Comparison of ENCODE assay signal across 17 mouse cellular contexts in genomic region chr3:117001686-117002485, GRCm38 (mm10). TPM values are rescaled to one million over a fixed set of nuclear protein-coding genes. Genes with fewer than 3 reads are reported as not detected.
DNase-seq lines count a peak whose midpoint lies in the region; ATAC-seq lines count a peak whose summit lies in the region.
"Had no signal": no experiment of that assay in that cellular context is flagged by ENCODE, and none has a peak within 500 bp of the region (broad histone marks: within the 10 kb centered on the region; RNA-seq: fewer than 3 reads in every experiment).

No protein-coding gene starts in this region.

- no peak overlapping the region for H3K27ac ChIP-seq in midbrain, embryonic 11.5 days (ENCODE audit: low read depth, low read length)
- no peak overlapping the region for H3K27ac ChIP-seq in midbrain, embryonic 10.5 days (replicated peaks)
- 0 out of 2 replicates have a peak overlapping the region, but pooled peaks have one; percentile 5 for H3K27ac ChIP-seq in forebrain, embryonic 16.5 days (ENCODE audit: low read length)
- H3K27ac ChIP-seq in limb, embryonic 13.5 days: no peak overlapping the region
- 0 out of 2 replicates have a peak overlapping the region, but pooled peaks have one; percentile 19 for H3K27ac ChIP-seq in neural tube, embryonic 13.5 days (replicated peaks)
- no peak overlapping the region for H3K27ac ChIP-seq in intestine, embryonic 16.5 days (ENCODE audit: low read length)
- H3K27ac ChIP-seq: embryonic facial prominence, embryonic 12.5 days; lung, embryonic 15.5 days had no signal

- H3K9ac ChIP-seq in midbrain, embryonic 11.5 days (ENCODE audit: low read length): no peak overlapping the region
- no peak overlapping the region for H3K9ac ChIP-seq in forebrain, embryonic 16.5 days (replicated peaks; ENCODE audit: low read depth, low read length)
- no peak overlapping the region for H3K9ac ChIP-seq in limb, embryonic 13.5 days
- H3K9ac ChIP-seq in neural tube, embryonic 13.5 days: no peak overlapping the region
- H3K9ac ChIP-seq in intestine, embryonic 16.5 days (ENCODE audit: low read depth, low read length): no peak overlapping the region
- H3K9ac ChIP-seq: embryonic facial prominence, embryonic 12.5 days; lung, embryonic 15.5 days had no signal

- no peak for DNase-seq in midbrain, embryonic 11.5 days (ENCODE audit: low spot score, missing footprints)
- DNase-seq in midbrain, embryonic 10.5 days (ENCODE audit: low spot score): no peak
- DNase-seq in spleen, adult 12 weeks (ENCODE audit: low spot score): no peak
- no peak for DNase-seq in heart, postnatal 4 days
- DNase-seq: cerebellum, adult 9-11 months; heart, postnatal 36 days; layer of hippocampus, adult 9-11 months; liver had no signal

- no peak overlapping the region for H3K4me2 ChIP-seq in midbrain, embryonic 11.5 days
- H3K4me2 ChIP-seq in forebrain, embryonic 16.5 days (ENCODE audit: low read length): no peak overlapping the region
- H3K4me2 ChIP-seq in limb, embryonic 13.5 days (replicated peaks): no peak overlapping the region
- no peak overlapping the region for H3K4me2 ChIP-seq in neural tube, embryonic 13.5 days
- H3K4me2 ChIP-seq in intestine, embryonic 16.5 days (ENCODE audit: low read depth, low read length): no peak overlapping the region
- H3K4me2 ChIP-seq: embryonic facial prominence, embryonic 12.5 days; lung, embryonic 15.5 days had no signal

- H3K4me3 ChIP-seq in midbrain, embryonic 11.5 days (ENCODE audit: low read depth, low read length): no peak overlapping the region
- H3K4me3 ChIP-seq in midbrain, embryonic 10.5 days: no peak overlapping the region
- no peak overlapping the region for H3K4me3 ChIP-seq in forebrain, embryonic 16.5 days (replicated peaks; ENCODE audit: low read length)
- H3K4me3 ChIP-seq in limb, embryonic 13.5 days: no peak overlapping the region
- no peak overlapping the region for H3K4me3 ChIP-seq in neural tube, embryonic 13.5 days
- no peak overlapping the region for H3K4me3 ChIP-seq in intestine, embryonic 16.5 days (ENCODE audit: low read length)
- H3K4me3 ChIP-seq: embryonic facial prominence, embryonic 12.5 days; lung, embryonic 15.5 days had no signal

- 53% methylated on average over 9 of the region's 9 CpGs for WGBS in midbrain, embryonic 11.5 days
- 56% methylated on average over 9 of the region's 9 CpGs for WGBS in midbrain, embryonic 10.5 days
- 14% methylated on average over 9 of the region's 9 CpGs for WGBS in forebrain, embryonic 16.5 days
- WGBS in limb, embryonic 13.5 days: 37% methylated on average over 9 of the region's 9 CpGs
- 14% methylated on average over 9 of the region's 9 CpGs for WGBS in neural tube, embryonic 13.5 days
- 60% methylated on average over 9 of the region's 9 CpGs for WGBS in intestine, embryonic 16.5 days

- no peaks in the 10 kb centered on the region for H3K36me3 ChIP-seq in midbrain, embryonic 11.5 days (ENCODE audit: control insufficient read depth, insufficient read depth, low read length)
- no peaks in the 10 kb centered on the region for H3K36me3 ChIP-seq in midbrain, embryonic 10.5 days
- H3K36me3 ChIP-seq in forebrain, embryonic 16.5 days (ENCODE audit: control insufficient read depth, insufficient read depth): no peaks in the 10 kb centered on the region
- no peaks in the 10 kb centered on the region for H3K36me3 ChIP-seq in limb, embryonic 13.5 days
- no peaks in the 10 kb centered on the region for H3K36me3 ChIP-seq in neural tube, embryonic 13.5 days
- no peaks in the 10 kb centered on the region for H3K36me3 ChIP-seq in intestine, embryonic 16.5 days (ENCODE audit: control insufficient read depth, insufficient read depth, low read length)
- H3K36me3 ChIP-seq: embryonic facial prominence, embryonic 12.5 days; lung, embryonic 15.5 days had no signal

- ATAC-seq in midbrain, embryonic 11.5 days (ENCODE audit: low FRiP score): peak; percentile 75
- peak; percentile 83 for ATAC-seq in forebrain, embryonic 16.5 days
- ATAC-seq in limb, embryonic 13.5 days (ENCODE audit: low FRiP score, low read depth): peak; percentile 64
- ATAC-seq in neural tube, embryonic 13.5 days (ENCODE audit: low read depth): peak; percentile 72
- ATAC-seq in intestine, embryonic 16.5 days: no peak

- H3K9me3 ChIP-seq in midbrain, embryonic 11.5 days (ENCODE audit: control insufficient read depth, low read length): no peaks in the 10 kb centered on the region
- no peaks in the 10 kb centered on the region for H3K9me3 ChIP-seq in midbrain, embryonic 10.5 days (replicated peaks)
- no peaks in the 10 kb centered on the region for H3K9me3 ChIP-seq in forebrain, embryonic 16.5 days (ENCODE audit: control insufficient read depth, low read length)
- no peaks in the 10 kb centered on the region for H3K9me3 ChIP-seq in limb, embryonic 13.5 days
- no peaks in the 10 kb centered on the region for H3K9me3 ChIP-seq in neural tube, embryonic 13.5 days
- H3K9me3 ChIP-seq in intestine, embryonic 16.5 days (ENCODE audit: control insufficient read depth, low read length): no peaks in the 10 kb centered on the region
- H3K9me3 ChIP-seq: embryonic facial prominence, embryonic 12.5 days; lung, embryonic 15.5 days had no signal

- peaks cover 5% of the 10 kb centered on the region for H3K4me1 ChIP-seq in midbrain, embryonic 11.5 days (ENCODE audit: control insufficient read depth, insufficient read depth, low read length)
- peaks cover 14% of the 10 kb centered on the region for H3K4me1 ChIP-seq in midbrain, embryonic 10.5 days
- H3K4me1 ChIP-seq in forebrain, embryonic 16.5 days (replicated peaks; ENCODE audit: control insufficient read depth, insufficient read depth, low read length): peaks cover 6% of the 10 kb centered on the region; the same call in 1 of the 2 replicates
- peaks cover 23% of the 10 kb centered on the region for H3K4me1 ChIP-seq in limb, embryonic 13.5 days
- H3K4me1 ChIP-seq in neural tube, embryonic 13.5 days (replicated peaks): peaks cover 17% of the 10 kb centered on the region
- no peaks in the 10 kb centered on the region for H3K4me1 ChIP-seq in intestine, embryonic 16.5 days (ENCODE audit: control insufficient read depth, insufficient read depth, low read length)
- H3K4me1 ChIP-seq: embryonic facial prominence, embryonic 12.5 days; lung, embryonic 15.5 days had no signal

- H3K27me3 ChIP-seq in midbrain, embryonic 11.5 days (ENCODE audit: control insufficient read depth, insufficient read depth, low read length): no peaks in the 10 kb centered on the region
- H3K27me3 ChIP-seq in midbrain, embryonic 10.5 days (ENCODE audit: low read depth, poor library complexity, severe bottlenecking): no peaks in the 10 kb centered on the region
- H3K27me3 ChIP-seq in forebrain, embryonic 16.5 days (replicated peaks; ENCODE audit: control insufficient read depth, insufficient read depth, low read length): no peaks in the 10 kb centered on the region
- 0 out of 2 replicates have a peak, but pooled peaks cover 7% of the 10 kb centered on the region for H3K27me3 ChIP-seq in limb, embryonic 13.5 days
- H3K27me3 ChIP-seq in neural tube, embryonic 13.5 days: 0 out of 2 replicates have a peak, but pooled peaks cover 6% of the 10 kb centered on the region
- no peaks in the 10 kb centered on the region for H3K27me3 ChIP-seq in intestine, embryonic 16.5 days (replicated peaks; ENCODE audit: control insufficient read depth, insufficient read depth, low read length)
- H3K27me3 ChIP-seq: embryonic facial prominence, embryonic 12.5 days had no signal

RNA-seq across cellular contexts. Expression of gene Palmd, which starts 33.1 kb away (rescaled TPM):
- 5.1 and 5.3 TPM in 2 replicates for polyA plus RNA-seq in midbrain, embryonic 11.5 days (2014; fragmentation: Nextera tagmentation; extraction: Ambion mirVana)
- polyA plus RNA-seq in midbrain, embryonic 10.5 days (2016; fragmentation: Nextera tagmentation; extraction: Ambion mirVana): 1.2 and 3.0 TPM in 2 replicates
- polyA plus RNA-seq in forebrain, embryonic 16.5 days (2015; fragmentation: Nextera tagmentation; extraction: Ambion mirVana): 19.7 and 22.9 TPM in 2 replicates
- polyA plus RNA-seq in limb, embryonic 13.5 days (2015; fragmentation: Nextera tagmentation; extraction: Ambion mirVana): 17.1 and 18.3 TPM in 2 replicates
- 6.4 and 9.4 TPM in 2 replicates for polyA plus RNA-seq in neural tube, embryonic 13.5 days (2015; fragmentation: Nextera tagmentation; extraction: Ambion mirVana)
- 2.8 and 2.9 TPM in 2 replicates for polyA plus RNA-seq in intestine, embryonic 16.5 days (2015; fragmentation: Nextera tagmentation; extraction: Ambion mirVana)
- total RNA-seq in heart, postnatal 4 days (2021): 10 to 100 TPM; 61.6 to 66.2 TPM
- total RNA-seq: MEL had no signal

RNA-seq across cellular contexts. Expression of gene 4930455H04Rik, which starts 33.8 kb away (rescaled TPM):
- not detected in 2 replicates for polyA plus RNA-seq in midbrain, embryonic 11.5 days (2014; fragmentation: Nextera tagmentation; extraction: Ambion mirVana)
- polyA plus RNA-seq in midbrain, embryonic 10.5 days (2016; fragmentation: Nextera tagmentation; extraction: Ambion mirVana): not detected in 2 replicates
- not detected in 2 replicates for polyA plus RNA-seq in forebrain, embryonic 16.5 days (2015; fragmentation: Nextera tagmentation; extraction: Ambion mirVana)
- not detected in 2 replicates for polyA plus RNA-seq in limb, embryonic 13.5 days (2015; fragmentation: Nextera tagmentation; extraction: Ambion mirVana)
- polyA plus RNA-seq in neural tube, embryonic 13.5 days (2015; fragmentation: Nextera tagmentation; extraction: Ambion mirVana): not detected in 2 replicates
- polyA plus RNA-seq in intestine, embryonic 16.5 days (2015; fragmentation: Nextera tagmentation; extraction: Ambion mirVana): not detected in 2 replicates
- under 1 TPM in 1 of 2 experiments, not detected in 1; 0.32 TPM for total RNA-seq in heart, postnatal 4 days (2021)
- total RNA-seq: heart, adult 8-10 months; heart, postnatal 36 days; MEL had no signal
- polyA plus RNA-seq: embryonic facial prominence, embryonic 12.5 days; kidney, embryonic 14.5 days; lung, embryonic 15.5 days had no signal

Comparison
In these comparisons a context has a peak if more than half of its experiments do, and no peak if none do; other contexts are left out.
1. H3K27ac ChIP-seq: peak in forebrain, embryonic 16.5 days (single experiment) and neural tube, embryonic 13.5 days (single experiment); none in midbrain, embryonic 11.5 days (single experiment), midbrain, embryonic 10.5 days (single experiment), limb, embryonic 13.5 days (single experiment) and intestine, embryonic 16.5 days (single experiment).